Comparison of ENCODE assay signal across 24 mouse cellular contexts in the genomic region with DNA sequence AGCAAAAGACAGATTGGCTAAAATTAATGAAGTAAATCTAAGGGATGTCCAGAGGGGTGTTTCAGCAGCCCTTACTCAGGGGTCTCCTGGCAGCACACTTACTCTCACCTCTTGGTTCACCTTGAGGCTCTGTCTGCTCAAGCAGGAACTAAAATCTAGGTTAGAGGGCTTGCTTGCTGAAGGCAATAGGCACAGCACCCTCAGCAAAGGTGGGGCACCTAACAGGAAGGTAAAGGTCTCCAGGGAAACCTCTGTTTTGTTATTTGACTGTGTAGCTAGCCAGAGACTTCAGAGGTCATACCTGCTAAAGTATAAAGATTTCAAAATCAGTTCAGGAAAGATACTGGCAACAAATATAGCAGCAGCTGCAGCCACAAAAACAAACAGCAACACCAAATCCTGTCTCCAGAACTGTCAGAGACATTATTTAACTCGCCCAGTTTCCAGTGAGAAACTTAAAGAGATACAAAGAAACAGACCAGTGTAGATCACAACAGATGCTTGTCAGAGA. TPM values are rescaled to one million over a fixed set of nuclear protein-coding genes. Genes with fewer than 3 reads are reported as not detected.
"Had no signal": no experiment of that assay in that cellular context is flagged by ENCODE, and none has a peak within 500 bp of the region (broad histone marks: within the 10 kb centered on the region; RNA-seq: fewer than 3 reads in every experiment).

No protein-coding gene starts in this region.

- H3K4me1 ChIP-seq: liver, embryonic 13.5 days; midbrain, embryonic 13.5 days had no signal

- H3K36me3 ChIP-seq: liver, embryonic 13.5 days; lung, embryonic 15.5 days; midbrain, embryonic 13.5 days had no signal

- DNase-seq: kidney, adult 18-20 months; kidney, postnatal 25 days; layer of hippocampus, postnatal 36 days; liver, embryonic 13.5 days; thymus, adult 2 months; thymus, postnatal 14 days; thymus, postnatal 4 days had no signal

- H3K9me3 ChIP-seq: liver, embryonic 13.5 days; lung, embryonic 15.5 days; midbrain, embryonic 13.5 days had no signal

- H3K27ac ChIP-seq: hindbrain, postnatal 0 days; kidney, postnatal 0 days; left cerebral cortex, adult 2 months; liver, embryonic 13.5 days; lung, embryonic 15.5 days; macrophage; midbrain, embryonic 13.5 days had no signal

- H3K4me2 ChIP-seq: liver, embryonic 13.5 days; lung, embryonic 15.5 days; midbrain, embryonic 13.5 days had no signal

- H3K4me3 ChIP-seq: left cerebral cortex, adult 2 months; liver, embryonic 13.5 days; lung, embryonic 15.5 days; midbrain, embryonic 13.5 days had no signal

- H3K27me3 ChIP-seq: lung, embryonic 15.5 days; midbrain, embryonic 13.5 days had no signal

- ATAC-seq: hindbrain, postnatal 0 days; inflammation-experienced regulatory T-cells, adult 6 months; midbrain, embryonic 13.5 days had no signal

- H3K9ac ChIP-seq: liver, embryonic 13.5 days; lung, embryonic 15.5 days; midbrain, embryonic 13.5 days had no signal

RNA-seq across cellular contexts. Expression of a gene that starts 10.0 kb away (rescaled TPM):
- polyA plus RNA-seq: hindbrain, postnatal 0 days; inflammation-experienced regulatory T-cells, adult 6 months; limb, embryonic 11.5 days; liver, embryonic 13.5 days; lung, embryonic 15.5 days; macrophage; midbrain, embryonic 13.5 days; midbrain, postnatal 0 days; neural tube, embryonic 11.5 days; neural tube, embryonic 14.5 days; spleen, adult 2 months; stomach, embryonic 14.5 days had no signal

RNA-seq across cellular contexts. Expression of a gene that starts 18.4 kb away (rescaled TPM):
- polyA plus RNA-seq: hindbrain, postnatal 0 days; inflammation-experienced regulatory T-cells, adult 6 months; kidney, embryonic 14.5 days; kidney, postnatal 0 days; limb, embryonic 11.5 days; limb, embryonic 14.5 days; liver, embryonic 13.5 days; liver, embryonic 16.5 days; lung, embryonic 15.5 days; macrophage; midbrain, embryonic 13.5 days; midbrain, postnatal 0 days; neural tube, embryonic 11.5 days; neural tube, embryonic 14.5 days; small intestine, adult 2 months; spleen, adult 2 months; stomach, embryonic 14.5 days; thymus, adult 2 months had no signal

RNA-seq across cellular contexts. Expression of a gene that starts 37.2 kb away (rescaled TPM):
- polyA plus RNA-seq: macrophage had no signal

RNA-seq across cellular contexts. Expression of a gene that starts 39.8 kb away (rescaled TPM):
- polyA plus RNA-seq: hindbrain, postnatal 0 days; inflammation-experienced regulatory T-cells, adult 6 months; kidney, embryonic 14.5 days; kidney, postnatal 0 days; limb, embryonic 11.5 days; limb, embryonic 14.5 days; liver, embryonic 13.5 days; liver, embryonic 16.5 days; lung, embryonic 15.5 days; macrophage; midbrain, embryonic 13.5 days; midbrain, postnatal 0 days; neural tube, embryonic 11.5 days; neural tube, embryonic 14.5 days; small intestine, adult 2 months; spleen, adult 2 months; stomach, embryonic 14.5 days; thymus, adult 2 months had no signal
